Mouse (Mus musculus) stomach, embryonic 15.5 days (tissue): Measurements from ENCODE around the gene AI467606. TPM values are rescaled to one million over a fixed set of nuclear protein-coding genes. Genes with fewer than 3 reads are reported as not detected.
"Not testable (repeated sequence)": the region's sequence is repeated elsewhere in the genome, so short reads cannot be mapped to it uniquely, and the experiment has no call there.

Experiments used
- ATAC-seq: fragments of 200-750 bp; cut with Nextera tagmentation; 2 replicates; pipeline ENCODE4 v1.8.0; 2017; ENCODE audit warnings: low read depth, moderate number of reproducible peaks, moderate TSS enrichment; ENCODE audit not compliant: insufficient read depth, low FRiP score
- H3K27ac ChIP-seq: fragments of 300-500 bp; sonication (generic); 2 replicates; pipeline ENCODE4 v1.5.1; 2015; ENCODE audit warnings: mild to moderate bottlenecking, inconsistent platforms
- H3K27me3 ChIP-seq: fragments of 300-500 bp; sonication (generic); replicated peaks from 2 replicates; pipeline ENCODE4 v1.6.1; 2015; ENCODE audit warnings: inconsistent platforms
- H3K36me3 ChIP-seq: fragments of 300-500 bp; sonication (generic); 2 replicates; pipeline ENCODE4 v1.6.1; 2015; ENCODE audit warnings: inconsistent platforms
- H3K4me1 ChIP-seq: fragments of 300-500 bp; sonication (generic); 2 replicates; pipeline ENCODE4 v1.6.1; 2015; ENCODE audit warnings: inconsistent platforms
- H3K4me2 ChIP-seq: fragments of 300-500 bp; sonication (generic); 2 replicates; pipeline ENCODE4 v1.6.1; 2015; ENCODE audit warnings: mild to moderate bottlenecking, inconsistent platforms
- H3K4me3 ChIP-seq: fragments of 300-500 bp; sonication (generic); replicated peaks from 2 replicates; pipeline ENCODE4 v1.5.1; 2015; ENCODE audit warnings: inconsistent platforms
- H3K9ac ChIP-seq: fragments of 300-500 bp; sonication (generic); 2 replicates; pipeline ENCODE4 v1.6.1; 2015; ENCODE audit warnings: inconsistent platforms
- H3K9me3 ChIP-seq: fragments of 300-500 bp; sonication (generic); 2 replicates; pipeline ENCODE4 v1.6.1; 2016; ENCODE audit warnings: inconsistent platforms
- WGBS: fragments of 180-500 bp; shearing (Covaris S2); methylation state at CpG from one replicate; pipeline ENCODE4 v1.1.7; 2015; 5-methylcytosine and 5-hydroxymethylcytosine counted together
- polyA plus RNA-seq: library from polyadenylated mRNA; unstranded; fragments of >200 nt; fragmentation: Nextera tagmentation; extraction: Ambion mirVana; gene quantifications from 2 replicates; pipeline ENCODE4 v1.2.1, GENCODE M21; 2015

The AI467606 gene
- polyA plus RNA-seq, 1 experiment from 2014 or later: 5.0 TPM

DNA sequence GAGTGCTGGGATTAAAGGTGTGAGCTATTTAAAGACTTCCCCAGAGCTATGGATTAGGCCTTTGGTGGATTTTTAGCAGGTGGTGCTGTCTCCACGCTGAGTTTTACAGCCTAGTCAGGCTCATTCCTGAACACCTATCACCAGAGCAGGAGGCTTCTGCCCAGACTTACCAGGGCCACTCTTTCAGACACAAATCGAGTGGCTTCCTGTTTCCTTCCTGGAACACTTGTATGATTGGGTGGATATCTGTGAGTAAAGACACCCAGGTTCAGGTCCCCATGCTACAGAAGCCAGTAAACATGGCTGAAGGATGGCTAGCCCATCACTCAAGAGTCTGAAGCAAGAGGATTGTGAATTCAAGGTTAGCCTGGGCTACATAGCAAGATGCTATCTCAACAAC lies 8.2 kb upstream of the AI467606 start:
- Histone ChIP-seq H3K36me3 (no peaks in the 10 kb centered on the region), H3K27ac (no peak overlapping the region), H3K4me1 (no peaks in the 10 kb centered on the region), H3K4me2 (no peak overlapping the region), H3K9me3 (no peaks in the 10 kb centered on the region), H3K4me3 (no peak overlapping the region), H3K27me3 (no peaks in the 10 kb centered on the region), H3K9ac (no peak overlapping the region)
- no peak for ATAC-seq
- 52% methylated on average over 2 of the region's 2 CpGs for WGBS

DNA sequence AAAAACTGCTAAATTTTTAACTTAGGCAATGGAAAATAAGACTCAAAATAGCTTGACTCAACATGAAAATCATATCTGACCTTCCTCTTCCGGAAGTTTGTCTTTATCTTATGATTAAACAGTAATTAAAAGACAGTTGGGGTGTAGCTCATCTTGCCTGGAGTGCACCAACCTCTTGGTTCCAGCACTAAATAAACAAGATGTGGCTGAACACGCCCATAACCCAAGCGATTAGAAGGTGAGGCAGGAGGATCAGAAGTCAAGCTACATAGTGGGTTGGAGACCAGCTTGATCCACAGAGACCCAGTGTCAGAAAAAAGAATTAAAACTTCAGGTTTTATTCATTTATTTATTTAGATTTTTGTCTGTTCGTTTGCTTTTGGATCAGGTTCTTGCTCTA lies 7.5 kb upstream of the AI467606 start:
- Histone ChIP-seq H3K27me3 (no peaks in the 10 kb centered on the region), H3K27ac (no peak overlapping the region), H3K4me1 (no peaks in the 10 kb centered on the region), H3K4me3 (no peak overlapping the region), H3K9ac (no peak overlapping the region), H3K36me3 (no peaks in the 10 kb centered on the region), H3K9me3 (no peaks in the 10 kb centered on the region), H3K4me2 (no peak overlapping the region)
- no peak for ATAC-seq
- 66% methylated on average over 4 of the region's 4 CpGs for WGBS

DNA sequence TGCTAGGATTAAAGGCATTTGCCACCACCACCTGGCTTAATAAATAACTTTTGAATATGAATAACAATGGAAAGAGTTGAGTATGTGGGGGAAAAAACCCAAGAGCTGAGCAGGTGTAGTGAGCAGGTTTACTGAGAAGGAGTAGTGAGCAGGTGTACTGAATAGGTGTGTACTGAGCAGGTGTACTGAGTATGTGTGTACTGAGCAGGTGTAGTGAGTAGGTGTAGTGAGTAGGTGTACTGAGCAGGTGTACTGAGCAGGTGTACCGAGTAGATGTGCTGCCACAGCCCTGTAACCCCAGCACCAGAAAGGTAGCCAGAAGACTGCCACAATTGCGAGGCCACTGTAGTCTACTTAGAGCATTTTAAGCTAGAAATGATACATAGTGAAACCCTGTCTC lies 6.4 kb upstream of the AI467606 start:
- H3K4me3 ChIP-seq: no peak overlapping the region
- H3K36me3 ChIP-seq: no peaks in the 10 kb centered on the region
- H3K27ac ChIP-seq: no peak overlapping the region
- H3K4me1 ChIP-seq: no peaks in the 10 kb centered on the region
- H3K9ac ChIP-seq: no peak overlapping the region
- no peaks in the 10 kb centered on the region for H3K9me3 ChIP-seq
- 66% methylated on average over 2 of the region's 2 CpGs for WGBS
- no peak for ATAC-seq
- no peaks in the 10 kb centered on the region for H3K27me3 ChIP-seq
- H3K4me2 ChIP-seq: no peak overlapping the region

- 30% methylated on average over 6 of the region's 6 CpGs for WGBS
- not testable (repeated sequence) for H3K9me3 ChIP-seq, H3K4me2 ChIP-seq, H3K4me3 ChIP-seq, H3K36me3 ChIP-seq, ATAC-seq, H3K27ac ChIP-seq, H3K4me1 ChIP-seq, H3K27me3 ChIP-seq, H3K9ac ChIP-seq
Observed at GRCm38 (mm10) chr7:127085751-127086150, 5.4 kb upstream of the AI467606 start.

DNA sequence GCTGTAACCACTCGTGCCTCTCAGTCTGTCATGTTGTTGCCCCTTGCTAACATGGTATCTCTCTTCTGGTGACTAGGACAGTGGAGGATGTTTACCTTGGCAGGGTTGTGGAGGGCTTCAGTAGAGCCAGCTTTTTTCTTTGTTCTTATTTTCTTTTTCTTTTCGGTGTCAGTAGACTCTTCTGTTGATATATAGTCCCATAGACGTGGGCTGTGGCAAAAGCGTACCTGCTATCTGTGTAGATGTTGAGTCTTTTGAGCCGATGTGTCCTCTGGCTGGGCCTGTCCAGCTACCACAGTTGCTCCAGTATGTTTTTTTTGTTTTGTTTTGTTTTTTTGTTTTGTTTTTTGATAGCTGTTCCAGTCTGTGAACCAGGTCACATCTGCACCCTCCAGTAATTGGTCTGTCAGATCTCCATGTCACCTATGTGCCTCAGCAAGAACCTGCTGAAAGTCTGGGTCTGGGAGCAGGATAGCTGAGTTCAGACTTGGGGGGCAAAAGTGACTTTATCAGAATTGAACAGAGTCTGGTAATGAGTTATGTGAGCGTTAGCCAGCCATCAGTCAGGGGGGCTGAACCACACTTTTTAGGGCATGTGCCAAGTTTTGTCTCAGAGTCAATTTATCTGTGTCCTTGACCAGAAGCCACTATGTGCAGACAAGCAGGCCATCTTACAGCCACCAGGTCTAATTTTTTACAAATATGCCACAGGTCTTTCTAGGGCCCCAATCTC lies 3.7 kb upstream of the AI467606 start, which contains the start of gene Zg16:
TSS of gene Zg16 (minus strand) at position 51 of the 733 bp plus-strand sequence.
- 71% methylated on average over 6 of the region's 6 CpGs for WGBS
- H3K4me2 ChIP-seq, H3K4me1 ChIP-seq, H3K4me3 ChIP-seq, H3K27me3 ChIP-seq, H3K36me3 ChIP-seq, H3K9me3 ChIP-seq, H3K27ac ChIP-seq, H3K9ac ChIP-seq, ATAC-seq: not testable (repeated sequence)

- ATAC-seq: no peak
- H3K9me3 ChIP-seq: no peaks in the 10 kb centered on the region
- H3K27me3 ChIP-seq: no peaks in the 10 kb centered on the region
- no peak overlapping the region for H3K27ac ChIP-seq
- H3K4me2 ChIP-seq: no peak overlapping the region
- no peaks in the 10 kb centered on the region for H3K36me3 ChIP-seq
- no peaks in the 10 kb centered on the region for H3K4me1 ChIP-seq
- no peak overlapping the region for H3K4me3 ChIP-seq
- WGBS: 74% methylated on average over 3 of the region's 3 CpGs
- no peak overlapping the region for H3K9ac ChIP-seq
Observed at GRCm38 (mm10) chr7:127088083-127088482, 3.1 kb upstream of the AI467606 start.

GRCm38 (mm10) chr7:127088901-127089845 lies 2.0 kb upstream of the AI467606 start:
- no peak for ATAC-seq
- Histone ChIP-seq H3K27ac (0 out of 2 replicates have a peak overlapping the region, but pooled peaks have one; percentile 33), H3K36me3 (no peaks in the 10 kb centered on the region), H3K27me3 (no peaks in the 10 kb centered on the region), H3K9me3 (no peaks in the 10 kb centered on the region), H3K4me2 (peak overlapping the region; percentile 46), H3K9ac (no peak overlapping the region), H3K4me3 (peak overlapping the region; percentile 17; the same call in 1 of the 2 replicates), H3K4me1 (no peaks in the 10 kb centered on the region)
- WGBS: 20% methylated on average over 27 of the region's 27 CpGs

GRCm38 (mm10) chr7:127090154-127091113 lies 725 bp upstream of the AI467606 start:
- WGBS: 82% methylated on average over 20 of the region's 20 CpGs
- H3K4me2 ChIP-seq: peak overlapping the region; percentile 35; the same call in 1 of the 2 replicates

GRCm38 (mm10) chr7:127093914-127094313 lies 2.8 kb downstream of the AI467606 start:
- Histone ChIP-seq H3K27me3 (no peaks in the 10 kb centered on the region), H3K4me3 (no peak overlapping the region), H3K27ac (no peak overlapping the region), H3K4me2 (no peak overlapping the region), H3K9me3 (no peaks in the 10 kb centered on the region), H3K4me1 (no peaks in the 10 kb centered on the region), H3K9ac (no peak overlapping the region), H3K36me3 (no peaks in the 10 kb centered on the region)
- ATAC-seq: no peak
- 62% methylated on average over 3 of the region's 3 CpGs for WGBS

More at GRCm38 (mm10) chr7:127090154-127091113, 725 bp upstream of the AI467606 start:
- 0 out of 2 replicates have a peak overlapping the region, but pooled peaks have one; percentile 24 for H3K4me3 ChIP-seq
- H3K9me3 ChIP-seq: no peaks in the 10 kb centered on the region
- peak overlapping the region; percentile 28; the same call in 1 of the 2 replicates for H3K27ac ChIP-seq
- no peaks in the 10 kb centered on the region for H3K27me3 ChIP-seq
- no peak for ATAC-seq
- no peaks in the 10 kb centered on the region for H3K4me1 ChIP-seq
- no peak overlapping the region for H3K9ac ChIP-seq
- no peaks in the 10 kb centered on the region for H3K36me3 ChIP-seq

DNA sequence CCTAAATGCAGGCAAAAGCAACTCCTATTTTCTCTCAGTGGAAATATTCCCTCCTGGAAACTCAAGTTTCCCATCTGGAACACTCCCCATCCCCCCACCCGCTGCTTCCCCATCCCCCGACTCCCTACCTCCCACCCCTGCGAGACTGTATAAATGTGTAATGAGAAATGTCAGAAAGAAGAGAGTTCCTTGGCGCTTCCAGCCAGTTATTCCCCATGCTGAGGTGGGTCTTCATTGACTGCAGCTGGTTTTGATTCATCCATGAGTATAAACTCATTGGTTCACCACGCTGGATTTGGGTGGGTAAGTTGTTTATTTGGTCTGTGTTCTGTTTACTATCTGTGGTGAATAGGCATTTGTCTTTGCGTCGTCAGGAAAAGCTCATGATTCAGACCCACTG lies 5.3 kb downstream of the AI467606 start:
- no peaks in the 10 kb centered on the region for H3K36me3 ChIP-seq
- no peaks in the 10 kb centered on the region for H3K4me1 ChIP-seq
- WGBS: 45% methylated on average over 7 of the region's 7 CpGs
- ATAC-seq: no peak
- no peaks in the 10 kb centered on the region for H3K27me3 ChIP-seq
- no peaks in the 10 kb centered on the region for H3K9me3 ChIP-seq
- no peak overlapping the region for H3K9ac ChIP-seq
- H3K27ac ChIP-seq: no peak overlapping the region
- no peak overlapping the region for H3K4me2 ChIP-seq
- H3K4me3 ChIP-seq: no peak overlapping the region

GRCm38 (mm10) chr7:127098521-127098920 lies 7.4 kb downstream of the AI467606 start:
- no peak overlapping the region for H3K4me3 ChIP-seq
- no peaks in the 10 kb centered on the region for H3K4me1 ChIP-seq
- no peak overlapping the region for H3K9ac ChIP-seq
- 76% methylated on average over 5 of the region's 5 CpGs for WGBS
- H3K27me3 ChIP-seq: no peaks in the 10 kb centered on the region
- H3K36me3 ChIP-seq: no peaks in the 10 kb centered on the region
- H3K9me3 ChIP-seq: no peaks in the 10 kb centered on the region
- no peak overlapping the region for H3K4me2 ChIP-seq
- no peak for ATAC-seq
- no peak overlapping the region for H3K27ac ChIP-seq
